Mouse (Mus musculus): ENCODE measurements at regions not wholly inside any gene's neighbourhood (a gene's known extent, or its start where the extent isn't known, plus 50 kb on each side); places are given as distances from the start of the nearest gene placed in this dataset.
A peak's percentile ranks its signal among the peaks of the same experiment; 100 is the strongest.
"Not testable (repeated sequence)": the region's sequence is repeated elsewhere in the genome, so short reads cannot be mapped to it uniquely, and the experiment has no call there.

DNA sequence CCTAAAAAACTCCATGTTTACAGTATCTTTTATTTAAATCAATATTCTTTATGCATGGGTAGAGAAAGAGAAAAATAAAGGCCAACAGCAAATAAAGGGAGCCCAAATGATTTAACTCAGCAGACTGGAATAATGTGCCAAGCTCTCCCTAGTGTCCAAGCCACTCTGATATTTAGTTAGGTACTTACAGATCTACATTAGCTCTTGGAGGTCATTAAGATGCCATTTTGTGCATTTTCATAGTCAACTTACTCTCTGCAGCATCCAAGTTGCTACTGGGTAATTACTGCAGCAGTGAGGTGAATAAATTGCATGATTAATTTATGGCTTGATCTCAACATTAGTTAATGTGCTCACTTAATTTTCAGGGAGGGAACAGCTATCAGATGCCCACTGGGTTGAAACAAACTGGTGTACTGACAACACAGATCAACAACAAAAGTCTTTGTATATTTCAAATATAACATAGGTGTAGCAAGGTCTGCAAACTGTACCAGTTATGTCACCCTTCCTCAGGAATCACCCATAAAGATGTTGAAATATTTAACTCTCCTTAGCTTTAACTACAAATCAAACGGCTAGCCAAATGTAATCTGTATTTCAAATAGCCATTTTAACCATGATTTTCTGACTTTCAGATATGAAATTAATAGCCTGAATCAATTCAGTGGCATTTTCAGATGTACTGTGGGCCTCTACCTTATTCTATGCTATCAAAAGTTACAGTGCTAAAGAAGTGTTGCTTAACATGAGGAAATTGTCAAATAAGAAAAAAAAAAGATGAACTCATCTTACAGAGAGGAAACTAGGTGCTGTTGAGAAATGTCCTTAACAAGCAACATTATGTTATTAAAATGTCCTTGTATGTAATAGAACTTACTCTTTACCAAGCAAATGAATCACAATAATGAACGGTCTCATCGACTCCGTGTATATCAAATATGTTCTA lies 163.8 kb upstream of the Hapln1 start:
- DNase-seq, result no peak

DNA sequence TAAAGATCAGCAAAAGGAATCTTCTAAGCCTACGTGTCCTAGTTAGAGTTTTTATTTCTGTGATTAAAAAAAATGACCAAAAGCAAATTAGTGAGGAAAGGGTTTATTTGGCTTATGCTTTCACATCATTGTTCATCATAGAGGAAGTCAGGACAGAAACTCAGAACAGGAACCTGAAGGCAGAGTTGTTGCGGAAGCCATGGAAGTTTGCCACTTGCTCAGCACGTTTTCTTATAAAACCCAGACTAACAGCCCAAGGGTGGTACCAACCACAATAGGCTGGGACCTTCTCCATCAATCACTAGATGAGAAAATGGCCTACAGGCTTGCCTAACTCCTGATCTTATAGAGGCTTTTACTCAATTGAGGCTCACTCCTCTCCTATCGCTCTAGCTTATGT lies 161.2 kb upstream of the Hapln1 start:
- no peak for DNase-seq

DNA sequence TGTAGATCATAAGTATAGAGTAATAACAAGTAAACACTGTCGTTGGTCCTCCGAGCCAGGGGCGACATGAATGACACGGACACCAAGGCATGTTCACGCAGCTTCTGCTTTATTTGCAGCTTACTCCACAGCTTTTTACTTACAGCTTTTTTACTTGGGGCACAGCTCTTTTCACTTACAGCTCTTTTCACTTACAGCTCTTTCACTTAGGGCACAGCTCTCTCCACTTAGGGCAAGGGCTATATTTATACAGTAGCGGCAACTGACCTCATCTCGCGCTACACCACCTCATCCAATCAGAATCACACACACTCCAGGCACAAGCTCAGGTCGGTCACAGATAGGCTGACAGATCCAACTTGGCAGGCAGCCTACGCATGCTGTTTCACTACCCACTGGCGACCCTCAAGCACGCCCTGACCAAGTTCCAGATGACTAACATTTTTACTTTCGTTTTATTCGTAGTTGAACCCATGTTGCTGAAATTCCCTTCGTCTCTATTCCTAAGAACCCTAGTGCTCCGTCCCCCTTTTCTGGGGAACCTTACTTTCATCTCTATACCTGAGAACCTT lies 155.9 kb upstream of the Hapln1 start:
- DNase-seq, result not testable (repeated sequence)

DNA sequence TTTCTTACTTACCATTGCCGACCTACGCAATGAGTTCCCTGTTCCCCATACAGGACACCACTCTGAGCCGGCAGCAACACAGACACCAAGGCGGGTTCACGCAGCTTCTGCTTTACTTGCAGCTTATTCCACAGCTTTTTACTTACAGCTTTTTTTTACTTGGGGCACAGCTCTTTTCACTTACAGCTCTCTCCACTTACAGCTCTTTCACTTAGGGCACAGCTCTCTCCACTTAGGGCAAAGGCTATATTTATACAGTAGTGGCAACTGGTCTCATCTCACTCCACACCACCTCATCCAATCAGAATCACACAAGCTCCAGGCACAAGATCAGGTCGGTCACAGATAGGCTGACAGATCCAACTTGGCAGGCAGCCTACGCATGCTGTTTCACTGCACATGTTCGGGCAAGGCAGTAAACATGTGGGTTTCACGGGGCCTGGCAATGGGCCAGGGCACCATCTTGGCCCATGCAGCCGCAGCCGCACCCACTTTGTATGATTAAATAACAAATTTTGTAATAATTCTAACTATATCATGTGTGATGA lies 154.9 kb upstream of the Hapln1 start:
- DNase-seq, result no peak

GRCm38 (mm10) chr13:89387416-89387815 lies 152.2 kb upstream of the Hapln1 start:
- no peak for DNase-seq

DNA sequence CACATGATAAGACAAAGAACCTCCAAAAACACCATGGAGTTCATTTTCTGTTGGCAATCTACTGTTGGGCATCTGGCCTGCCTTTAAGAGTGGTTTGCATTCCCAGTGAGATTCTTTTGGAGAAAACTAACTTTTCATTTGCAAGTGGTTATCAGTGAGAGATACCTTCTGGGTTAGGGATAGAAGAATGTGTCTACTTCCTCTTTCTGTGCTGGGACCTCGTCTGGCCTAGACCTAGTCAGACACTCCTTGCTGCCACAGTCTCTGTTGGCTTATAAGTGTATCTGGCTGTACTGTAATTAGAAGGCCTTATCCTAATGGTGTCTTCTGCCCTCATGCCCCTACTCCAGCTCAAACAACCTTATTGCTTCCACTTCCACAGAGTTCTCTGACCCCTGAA lies 150.4 kb upstream of the Hapln1 start:
- no peak for DNase-seq

DNA sequence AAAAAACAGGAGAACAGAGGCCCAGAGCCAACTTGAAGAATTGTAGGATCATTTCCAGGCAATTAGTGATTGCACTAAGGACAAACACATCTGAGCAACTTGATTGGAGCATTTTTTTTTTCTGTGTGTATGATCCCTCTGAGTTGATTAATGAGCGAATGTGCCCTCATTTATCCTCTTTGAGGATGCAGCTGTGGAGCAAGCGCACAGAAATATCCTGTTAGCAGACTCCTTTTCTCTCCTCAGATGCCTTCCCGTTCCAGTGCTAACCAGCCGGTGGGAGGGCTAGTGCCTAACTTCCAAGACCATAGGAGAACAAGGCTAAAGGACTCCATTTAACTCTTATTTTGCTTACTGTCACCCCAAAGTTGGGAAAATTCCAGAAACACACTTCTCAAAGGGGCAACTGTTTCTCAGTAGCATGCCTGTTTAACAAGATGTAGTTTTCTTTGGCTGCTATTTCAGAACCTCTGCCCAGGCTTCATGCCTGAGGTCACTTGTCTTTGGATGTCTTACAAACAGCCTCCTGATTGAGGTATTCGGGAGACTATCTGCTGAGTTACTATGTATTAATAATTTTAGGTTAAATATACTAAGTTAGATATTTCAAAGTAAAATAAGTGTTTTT lies 144.8 kb upstream of the Hapln1 start:
- DNase-seq, result no peak

DNA sequence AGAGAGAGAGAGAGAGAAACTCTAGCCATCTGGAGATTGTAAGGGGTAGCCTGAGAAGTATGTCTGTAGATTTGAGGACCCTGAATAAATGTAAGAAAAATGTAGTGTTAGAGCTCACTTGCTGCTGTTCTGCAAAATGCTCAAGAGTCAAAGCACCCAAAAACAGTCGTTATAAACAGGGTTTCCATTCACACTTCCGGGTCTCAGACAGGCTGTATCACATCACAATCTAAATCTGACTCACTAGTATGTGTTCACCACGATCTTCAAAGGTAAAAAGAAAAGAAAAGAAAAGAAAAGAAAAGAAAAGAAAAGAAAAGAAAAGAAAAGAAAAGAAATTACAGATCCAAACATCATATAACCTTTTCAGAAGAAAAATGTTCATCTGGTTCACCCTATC lies 143.7 kb upstream of the Hapln1 start:
- no peak for DNase-seq

DNA sequence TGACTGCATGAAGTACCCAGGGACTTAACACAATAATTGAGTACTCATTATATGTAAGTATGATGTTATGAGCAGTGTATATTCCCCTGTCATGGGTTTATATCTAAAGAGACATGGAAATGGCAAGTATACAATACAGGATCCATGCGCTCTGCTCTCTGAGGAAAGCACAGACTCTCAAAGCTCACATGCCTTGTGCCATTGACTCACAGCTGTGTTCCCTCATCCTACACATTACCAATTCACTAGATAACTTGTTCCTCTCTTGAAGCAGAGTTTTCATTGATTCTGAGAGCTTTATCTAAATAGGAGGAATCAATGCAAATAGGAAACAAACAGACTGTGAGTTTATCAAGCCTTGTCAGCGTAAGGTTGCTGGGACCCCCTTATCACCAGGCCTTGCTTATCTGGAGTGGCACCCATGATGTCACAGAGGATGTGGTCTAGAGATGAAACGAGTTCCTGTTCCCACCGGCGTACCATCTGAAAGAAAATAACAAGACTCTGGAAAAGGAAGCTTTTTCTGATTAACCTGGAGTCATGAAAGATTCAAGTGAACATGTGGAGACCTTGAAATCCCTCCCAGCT lies 138.4 kb upstream of the Hapln1 start:
- DNase-seq, result peak; percentile 15 to 27

GRCm38 (mm10) chr13:89410504-89410903 lies 129.1 kb upstream of the Hapln1 start:
- DNase-seq, result no peak

DNA sequence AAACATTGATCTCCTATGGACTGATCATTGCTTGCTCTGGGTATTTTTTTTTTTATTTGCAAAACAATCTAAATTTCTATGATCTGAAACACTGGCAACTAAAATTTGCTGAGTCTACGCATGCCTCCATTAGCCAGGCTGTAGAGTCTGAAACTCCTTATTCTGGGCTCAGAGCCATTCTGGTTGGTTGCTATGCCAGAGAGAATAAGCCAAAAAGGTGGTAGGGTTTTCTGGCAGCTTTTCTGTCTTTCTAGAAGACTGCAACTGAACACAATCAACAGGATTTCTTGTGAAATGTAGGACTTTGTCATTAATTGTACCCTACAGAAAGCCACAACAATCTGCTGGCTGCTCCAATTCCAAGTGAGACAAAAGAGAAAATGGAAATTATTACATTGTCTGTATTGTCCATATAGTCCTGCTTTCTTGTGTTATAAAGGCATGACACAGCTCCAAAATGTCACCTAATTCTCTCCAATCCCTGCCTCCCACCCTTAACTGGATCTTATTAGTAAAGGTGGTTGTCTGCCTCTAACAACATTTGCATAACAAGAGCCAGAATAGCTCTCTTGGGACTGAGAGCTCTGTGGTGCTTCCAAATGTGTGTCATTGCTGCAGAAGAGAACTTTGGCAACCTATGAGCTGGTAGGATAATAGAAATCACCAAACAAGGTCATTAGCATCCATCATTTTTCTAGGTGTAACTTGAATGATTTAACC lies 126.7 kb upstream of the Hapln1 start:
- no peak for DNase-seq

GRCm38 (mm10) chr13:89418804-89419203 lies 120.8 kb upstream of the Hapln1 start:
- no peak for DNase-seq

DNA sequence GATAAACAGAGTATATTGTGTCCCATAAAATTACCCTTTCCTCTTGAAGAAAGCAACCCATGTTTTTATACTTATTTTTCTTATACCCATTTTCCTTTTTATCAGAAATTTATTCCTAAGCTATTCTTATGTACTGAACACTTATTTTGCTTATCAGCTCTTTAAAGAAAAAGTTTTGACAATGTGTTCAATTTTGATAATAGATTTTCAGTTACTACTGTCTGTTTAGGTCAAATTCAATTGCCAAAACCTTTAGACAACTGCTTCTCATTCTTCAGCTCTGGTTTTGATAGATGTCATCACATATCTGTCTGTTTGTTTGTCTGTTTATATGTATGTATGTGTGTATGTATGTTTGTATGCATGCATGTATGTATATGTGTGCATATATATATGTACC lies 117.8 kb upstream of the Hapln1 start:
- DNase-seq, result no peak

GRCm38 (mm10) chr13:89423491-89423890 lies 116.1 kb upstream of the Hapln1 start:
- DNase-seq, result no peak

GRCm38 (mm10) chr13:89428272-89429071 lies 111.1 kb upstream of the Hapln1 start:
- DNase-seq, result peak; percentile 23 to 30

DNA sequence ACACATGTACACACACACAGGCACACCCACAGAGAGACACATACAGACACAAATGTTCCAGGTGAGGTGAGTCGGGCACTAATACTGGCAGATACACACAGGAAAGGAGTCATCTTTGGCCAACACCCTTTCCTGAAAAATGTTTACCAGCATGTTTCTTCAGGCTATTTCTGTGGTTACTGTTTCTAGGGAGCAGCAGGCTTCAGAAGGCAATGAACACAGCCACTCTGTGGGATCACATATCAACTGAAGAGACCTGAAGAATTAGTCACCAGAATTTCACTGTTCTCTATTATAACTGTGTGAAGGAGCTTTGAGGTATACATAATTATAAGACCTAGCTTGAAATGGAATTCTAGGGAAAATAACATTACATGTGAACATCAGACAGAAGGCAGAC lies 94.7 kb upstream of the Hapln1 start:
- no peak for DNase-seq

DNA sequence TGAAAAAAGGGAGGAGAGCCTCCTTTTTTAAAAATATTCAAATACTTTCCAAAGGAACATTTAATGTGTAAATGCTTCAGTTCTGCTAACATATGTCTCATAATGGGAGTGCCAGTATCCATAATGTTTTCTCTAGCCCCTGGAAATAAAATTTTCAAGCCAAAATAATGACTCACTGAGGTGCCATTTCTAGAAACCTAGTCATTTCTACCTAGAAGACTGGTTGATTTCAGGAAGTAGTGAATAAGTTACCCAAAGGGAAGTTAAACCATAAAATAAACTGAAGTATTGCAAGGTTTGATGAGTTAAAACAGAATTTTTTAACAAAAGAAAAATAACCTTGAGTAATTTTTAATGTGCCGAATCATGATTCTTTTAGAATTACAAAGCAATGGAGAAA lies 85.8 kb upstream of the Hapln1 start:
- no peak for DNase-seq

- no peak for DNase-seq
These were observed 85.2 kb upstream of the Hapln1 start for GRCm38 (mm10) chr13:89454249-89455018.

DNA sequence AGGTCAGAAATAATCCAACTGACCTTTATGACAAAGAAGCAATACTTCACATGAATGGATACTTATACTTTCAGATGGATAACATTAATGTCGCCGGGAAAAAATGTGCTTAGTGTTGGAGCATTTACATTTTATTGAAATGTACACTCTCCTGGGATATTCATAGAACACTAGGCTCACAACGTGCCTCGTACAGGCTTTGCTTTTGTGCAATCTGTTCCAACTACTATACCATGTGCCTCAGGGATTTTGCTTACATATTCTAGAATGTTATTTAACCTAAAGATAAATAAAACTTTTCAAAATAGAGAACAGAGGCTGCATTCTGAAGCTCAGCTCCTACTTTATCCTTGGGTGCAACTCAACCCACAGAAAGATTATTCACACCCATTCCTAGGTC lies 75.8 kb upstream of the Hapln1 start:
- no peak for DNase-seq

Measured in thymus, postnatal 36 days (tissue).